ENCODE assay signal across 16 mouse cellular contexts in the genomic region with DNA sequence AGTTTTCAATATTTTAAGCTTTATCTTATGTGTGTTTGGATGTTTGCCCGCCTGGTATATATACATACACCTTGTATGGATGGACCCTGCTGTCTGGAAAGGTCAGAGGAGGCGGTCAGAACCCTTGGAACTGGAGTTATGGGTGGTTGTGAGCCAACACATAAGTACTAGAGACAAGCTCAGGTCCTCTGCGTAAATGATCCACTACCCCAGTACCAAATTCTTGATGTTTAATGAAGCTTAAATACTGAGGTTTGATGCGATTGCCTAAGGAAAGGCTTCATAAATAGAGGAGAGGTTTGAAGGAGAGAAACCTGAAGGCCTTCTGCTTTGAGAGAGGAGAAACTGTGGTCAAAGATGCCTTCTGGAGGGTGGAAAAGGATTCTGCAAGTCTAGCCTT.
"Had no signal": no experiment of that assay in that cellular context is flagged by ENCODE, and none has a peak within 500 bp of the region (broad histone marks: within the 10 kb centered on the region; RNA-seq: fewer than 3 reads in every experiment).

No protein-coding gene starts in this region.

- H3K4me3 ChIP-seq: neural tube, embryonic 13.5 days; neural tube, embryonic 15.5 days; stomach, embryonic 15.5 days had no signal

- H3K36me3 ChIP-seq: neural tube, embryonic 13.5 days; neural tube, embryonic 15.5 days; stomach, embryonic 15.5 days had no signal

- H3K27me3 ChIP-seq: neural tube, embryonic 13.5 days; neural tube, embryonic 15.5 days; stomach, embryonic 15.5 days had no signal

- DNase-seq: retina, postnatal 1 day; right cerebral cortex, adult 18-20 months; right cerebral cortex, postnatal 14 days; right cerebral cortex, postnatal 25 days; right cerebral cortex, postnatal 4 days; spleen, adult 18-20 months; thymus, adult 18-20 months; thymus, adult 2 months; thymus, postnatal 14 days; thymus, postnatal 25 days; thymus, postnatal 36 days; thymus, postnatal 4 days had no signal

- H3K27ac ChIP-seq: neural tube, embryonic 13.5 days; neural tube, embryonic 15.5 days; stomach, embryonic 15.5 days; stomach, postnatal 0 days had no signal

- H3K9ac ChIP-seq: neural tube, embryonic 13.5 days; neural tube, embryonic 15.5 days; stomach, embryonic 15.5 days had no signal

- H3K4me1 ChIP-seq: neural tube, embryonic 13.5 days; stomach, embryonic 15.5 days had no signal

- H3K4me2 ChIP-seq: neural tube, embryonic 13.5 days; neural tube, embryonic 15.5 days; stomach, embryonic 15.5 days had no signal

- H3K9me3 ChIP-seq: neural tube, embryonic 13.5 days; neural tube, embryonic 15.5 days; stomach, embryonic 15.5 days had no signal
